ENCODE assay signal across 8 mouse cellular contexts in the genomic region with DNA sequence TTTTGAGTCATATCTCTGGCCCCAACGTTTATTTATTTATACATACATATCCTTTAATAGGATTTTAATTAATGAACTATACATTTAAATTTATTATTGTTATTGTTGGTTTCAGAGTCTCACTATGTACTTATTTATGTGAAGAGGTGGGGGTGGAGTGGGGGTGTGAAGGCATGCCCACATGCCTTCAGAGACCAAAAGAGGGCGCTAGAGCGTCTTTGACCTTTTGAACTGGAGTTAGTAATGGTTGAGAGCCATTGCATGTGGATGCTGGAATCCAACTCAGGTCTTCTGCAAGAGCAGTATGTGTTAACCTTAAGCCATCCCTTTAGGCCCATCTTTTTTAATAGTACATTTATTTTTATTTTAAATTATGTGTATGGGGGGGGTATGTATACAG. TPM values are rescaled to one million over a fixed set of nuclear protein-coding genes. Genes with fewer than 3 reads are reported as not detected.
DNase-seq lines count a peak whose midpoint lies in the region; ATAC-seq lines count a peak whose summit lies in the region.

No protein-coding gene starts in this region.

- peak overlapping the region; percentile 91 for H3K27ac ChIP-seq in liver, embryonic 12.5 days
- no peak overlapping the region for H3K27ac ChIP-seq in forebrain, embryonic 12.5 days

- ATAC-seq in liver, embryonic 12.5 days: no peak
- no peak for ATAC-seq in forebrain, embryonic 12.5 days (ENCODE audit: low FRiP score)

- intact Hi-C loops in heart, postnatal 36 days (cut with DNase I): loop anchor here (1.0 to 5.0 kb wide), 2 partner anchors 16 to 123 kb away; a partner anchor contains a TSS

- WGBS in liver, embryonic 12.5 days (ENCODE audit: insufficient replicate concordance): 24% methylated on average over 3 of the region's 3 CpGs
- 33% methylated on average over 3 of the region's 3 CpGs for WGBS in forebrain, embryonic 12.5 days

- peak; percentile 90 for DNase-seq in heart, adult 11 months
- DNase-seq in heart, postnatal 36 days: no peak
- DNase-seq in 416B (ENCODE audit: low read depth) (peak; percentile 86), ZHBTc4 (ENCODE audit: low read depth, low spot score) (peak; percentile 86)
- DNase-seq in urinary bladder, postnatal 36 days (ENCODE audit: low spot score in 2 of 2): no peak
- DNase-seq in frontal cortex, postnatal 36 days (ENCODE audit: low spot score in 2 of 2): no peak

- H3K9me3 ChIP-seq in liver, embryonic 12.5 days (replicated peaks): no peaks in the 10 kb centered on the region
- peaks cover 4% of the 10 kb centered on the region; the same call in 1 of the 2 replicates for H3K9me3 ChIP-seq in forebrain, embryonic 12.5 days

- no peaks in the 10 kb centered on the region for H3K27me3 ChIP-seq in liver, embryonic 12.5 days (replicated peaks)
- no peaks in the 10 kb centered on the region for H3K27me3 ChIP-seq in forebrain, embryonic 12.5 days

- H3K4me1 ChIP-seq in liver, embryonic 12.5 days: peaks cover 43% of the 10 kb centered on the region
- peaks cover 21% of the 10 kb centered on the region for H3K4me1 ChIP-seq in forebrain, embryonic 12.5 days

- peak overlapping the region; percentile 92; the same call in 1 of the 2 replicates for H3K9ac ChIP-seq in liver, embryonic 12.5 days
- no peak overlapping the region for H3K9ac ChIP-seq in forebrain, embryonic 12.5 days

- H3K4me2 ChIP-seq in liver, embryonic 12.5 days: peak overlapping the region; percentile 86
- H3K4me2 ChIP-seq in forebrain, embryonic 12.5 days: no peak overlapping the region

- H3K4me3 ChIP-seq in liver, embryonic 12.5 days: 0 out of 2 replicates have a peak overlapping the region, but pooled peaks have one; percentile 86
- no peak overlapping the region for H3K4me3 ChIP-seq in forebrain, embryonic 12.5 days (replicated peaks)

- H3K36me3 ChIP-seq in liver, embryonic 12.5 days: peaks cover 45% of the 10 kb centered on the region
- H3K36me3 ChIP-seq in forebrain, embryonic 12.5 days (replicated peaks): peaks cover 31% of the 10 kb centered on the region

RNA-seq across cellular contexts. Expression of a gene that starts 1.5 kb away (rescaled TPM):
- 10 to 100 TPM; 41.4 to 43.0 TPM for total RNA-seq in heart, postnatal 36 days (2021)
- polyA plus RNA-seq in liver, embryonic 12.5 days (2016; fragmentation: Nextera tagmentation; extraction: Ambion mirVana): 35.2 and 37.6 TPM in 2 replicates
- 75.0 and 75.4 TPM in 2 replicates for polyA plus RNA-seq in forebrain, embryonic 12.5 days (2016; fragmentation: Nextera tagmentation; extraction: Ambion mirVana)

RNA-seq across cellular contexts. Expression of a gene that starts 17.5 kb away (rescaled TPM):
- 10 to 100 TPM; 41.3 to 43.4 TPM for total RNA-seq in heart, postnatal 36 days (2021)
- 38.2 and 44.3 TPM in 2 replicates for polyA plus RNA-seq in liver, embryonic 12.5 days (2016; fragmentation: Nextera tagmentation; extraction: Ambion mirVana)
- polyA plus RNA-seq in forebrain, embryonic 12.5 days (2016; fragmentation: Nextera tagmentation; extraction: Ambion mirVana): 46.6 TPM in 2 replicates

RNA-seq across cellular contexts. Expression of a gene that starts 36.1 kb away (rescaled TPM):
- total RNA-seq in heart, postnatal 36 days (2021): 10 to 100 TPM; 11.7 to 12.8 TPM
- polyA plus RNA-seq in liver, embryonic 12.5 days (2016; fragmentation: Nextera tagmentation; extraction: Ambion mirVana): 17.1 and 18.9 TPM in 2 replicates
- polyA plus RNA-seq in forebrain, embryonic 12.5 days (2016; fragmentation: Nextera tagmentation; extraction: Ambion mirVana): 27.5 and 29.6 TPM in 2 replicates

Comparison
In these comparisons a context has a peak if more than half of its experiments do, and no peak if none do; other contexts are left out.
1. DNase-seq: peak in heart, adult 11 months (single experiment), 416B (single experiment) and ZHBTc4 (single experiment); none in heart, postnatal 36 days (0 of 2), urinary bladder, postnatal 36 days (0 of 2) and frontal cortex, postnatal 36 days (0 of 2).